In genomic region chr19:7090369-7091064, GRCm38 (mm10) we compare ENCODE assay signal across 11 mouse cellular contexts. TPM values are rescaled to one million over a fixed set of nuclear protein-coding genes. Genes with fewer than 3 reads are reported as not detected.
DNase-seq lines count a peak whose midpoint lies in the region; ATAC-seq and TF ChIP-seq lines count a peak whose summit lies in the region.
"Had no signal": no experiment of that assay in that cellular context is flagged by ENCODE, and none has a peak within 500 bp of the region (broad histone marks: within the 10 kb centered on the region; RNA-seq: fewer than 3 reads in every experiment).

No protein-coding gene starts in this region.

- no peak for TF ChIP-seq CTCF in gastrocnemius, adult 2 months (IDR thresholded peaks at IDR 0.05)

- peaks cover 19% of the 10 kb centered on the region for H3K4me1 ChIP-seq in kidney, embryonic 16.5 days (ENCODE audit: insufficient read depth, low read length)
- peaks cover 70% of the 10 kb centered on the region for H3K4me1 ChIP-seq in forebrain, embryonic 12.5 days
- H3K4me1 ChIP-seq in midbrain, embryonic 11.5 days (ENCODE audit: control insufficient read depth, insufficient read depth, low read length), result peaks cover 41% of the 10 kb centered on the region

- no peak overlapping the region for H3K4me2 ChIP-seq in kidney, embryonic 16.5 days (replicated peaks; ENCODE audit: low read depth, low read length)
- peak overlapping the region; percentile 15; the same call in 1 of the 2 replicates for H3K4me2 ChIP-seq in forebrain, embryonic 12.5 days
- no peak overlapping the region for H3K4me2 ChIP-seq in midbrain, embryonic 11.5 days

- H3K27me3 ChIP-seq in kidney, embryonic 16.5 days (ENCODE audit: insufficient read depth, low read length), result peaks cover 15% of the 10 kb centered on the region
- H3K27me3 ChIP-seq in forebrain, embryonic 12.5 days, result peaks cover 26% of the 10 kb centered on the region; the same call in 1 of the 2 replicates
- H3K27me3 ChIP-seq in midbrain, embryonic 11.5 days (ENCODE audit: control insufficient read depth, insufficient read depth, low read length), result peaks cover 8% of the 10 kb centered on the region; the same call in 1 of the 2 replicates

- H3K4me3 ChIP-seq in kidney, embryonic 16.5 days (ENCODE audit: low read length), result no peak overlapping the region
- no peak overlapping the region for H3K4me3 ChIP-seq in forebrain, embryonic 12.5 days (replicated peaks)
- no peak overlapping the region for H3K4me3 ChIP-seq in midbrain, embryonic 11.5 days (ENCODE audit: low read depth, low read length)
- H3K4me3 ChIP-seq in gastrocnemius, adult 2 months, result no peak overlapping the region

- H3K9ac ChIP-seq in kidney, embryonic 16.5 days (replicated peaks; ENCODE audit: low read length), result no peak overlapping the region
- H3K9ac ChIP-seq in forebrain, embryonic 12.5 days, result peak overlapping the region; percentile 7; the same call in 1 of the 2 replicates
- H3K9ac ChIP-seq in midbrain, embryonic 11.5 days (ENCODE audit: low read length), result peak overlapping the region; percentile 41; the same call in 1 of the 2 replicates

- intact Hi-C loops in gastrocnemius, adult 2 months (cut with DNase I), result no loop called here

- 40% methylated on average over 10 of the region's 10 CpGs for WGBS in kidney, embryonic 16.5 days
- WGBS in forebrain, embryonic 12.5 days, result 16% methylated on average over 10 of the region's 10 CpGs
- WGBS in midbrain, embryonic 11.5 days, result 15% methylated on average over 10 of the region's 10 CpGs

- no peak for DNase-seq in kidney, postnatal 36 days
- DNase-seq in cerebellum, postnatal 25 days, result peak; percentile 61 to 76
- no peak for DNase-seq in midbrain, embryonic 11.5 days (ENCODE audit: low spot score, missing footprints)
- DNase-seq in gastrocnemius, adult 2 months, result no peak
- DNase-seq in layer of hippocampus, postnatal 14 days (ENCODE audit: low spot score in 2 of 2), result no peak
- no peak for DNase-seq in thymus, postnatal 10 days (ENCODE audit: low spot score in 2 of 2)
- DNase-seq: kidney, adult 9 months; thymus, postnatal 25 days had no signal

- no peaks in the 10 kb centered on the region for H3K9me3 ChIP-seq in kidney, embryonic 16.5 days (ENCODE audit: low read length)
- H3K9me3 ChIP-seq in forebrain, embryonic 12.5 days, result no peaks in the 10 kb centered on the region
- no peaks in the 10 kb centered on the region for H3K9me3 ChIP-seq in midbrain, embryonic 11.5 days (ENCODE audit: control insufficient read depth, low read length)

- H3K36me3 ChIP-seq in kidney, embryonic 16.5 days (ENCODE audit: insufficient read depth, low read length), result no peaks in the 10 kb centered on the region
- H3K36me3 ChIP-seq in forebrain, embryonic 12.5 days (replicated peaks), result no peaks in the 10 kb centered on the region; the same call in 1 of the 2 replicates
- H3K36me3 ChIP-seq in midbrain, embryonic 11.5 days (ENCODE audit: control insufficient read depth, insufficient read depth, low read length), result no peaks in the 10 kb centered on the region

- H3K27ac ChIP-seq in kidney, embryonic 16.5 days (ENCODE audit: low read length), result peak overlapping the region; percentile 23; the same call in 1 of the 2 replicates
- H3K27ac ChIP-seq in forebrain, embryonic 12.5 days, result peak overlapping the region; percentile 91
- H3K27ac ChIP-seq in midbrain, embryonic 11.5 days (ENCODE audit: low read depth, low read length), result peak overlapping the region; percentile 52
- no peak overlapping the region for H3K27ac ChIP-seq in gastrocnemius, adult 2 months

- ATAC-seq in kidney, embryonic 16.5 days (ENCODE audit: low FRiP score, low TSS enrichment), result no peak
- 0 out of 2 replicates have a peak, but pooled peaks have one; percentile 21 for ATAC-seq in forebrain, embryonic 12.5 days (ENCODE audit: low FRiP score)
- ATAC-seq in midbrain, embryonic 11.5 days (ENCODE audit: low FRiP score), result 0 out of 2 replicates have a peak, but pooled peaks have one; percentile 12

RNA-seq across cellular contexts. Expression of gene Flrt1, which starts 15.0 kb away (rescaled TPM):
- 5.4 and 6.8 TPM in 2 replicates for polyA plus RNA-seq in kidney, embryonic 16.5 days (2015; fragmentation: Nextera tagmentation; extraction: Ambion mirVana)
- polyA plus RNA-seq in forebrain, embryonic 12.5 days (2016; fragmentation: Nextera tagmentation; extraction: Ambion mirVana), result 7.3 and 8.0 TPM in 2 replicates
- polyA plus RNA-seq in midbrain, embryonic 11.5 days (2014; fragmentation: Nextera tagmentation; extraction: Ambion mirVana), result 7.5 and 8.2 TPM in 2 replicates
- total RNA-seq in gastrocnemius, adult 2 months (2021), result under 1 TPM; 0.53 to 0.54 TPM
- total RNA-seq in layer of hippocampus, postnatal 14 days (2021), result 10 to 100 TPM; 21.8 to 22.6 TPM
- total RNA-seq: MEL had no signal

RNA-seq across cellular contexts. Expression of gene Macrod1, which starts 33.9 kb away (rescaled TPM):
- polyA plus RNA-seq in kidney, embryonic 16.5 days (2015; fragmentation: Nextera tagmentation; extraction: Ambion mirVana), result 15.6 and 16.4 TPM in 2 replicates
- polyA plus RNA-seq in forebrain, embryonic 12.5 days (2016; fragmentation: Nextera tagmentation; extraction: Ambion mirVana), result 4.4 and 5.3 TPM in 2 replicates
- polyA plus RNA-seq in midbrain, embryonic 11.5 days (2014; fragmentation: Nextera tagmentation; extraction: Ambion mirVana), result 2.2 and 3.0 TPM in 2 replicates
- total RNA-seq in gastrocnemius, adult 2 months (2021), result 100 to 1,000 TPM; 261 to 294 TPM
- 10 to 100 TPM; 10.3 to 11.6 TPM for total RNA-seq in layer of hippocampus, postnatal 14 days (2021)

RNA-seq across cellular contexts. Expression of gene Stip1, which starts 50.8 kb away (rescaled TPM):
- 305 and 314 TPM in 2 replicates for polyA plus RNA-seq in kidney, embryonic 16.5 days (2015; fragmentation: Nextera tagmentation; extraction: Ambion mirVana)
- polyA plus RNA-seq in forebrain, embryonic 12.5 days (2016; fragmentation: Nextera tagmentation; extraction: Ambion mirVana), result 324 and 357 TPM in 2 replicates
- 410 and 416 TPM in 2 replicates for polyA plus RNA-seq in midbrain, embryonic 11.5 days (2014; fragmentation: Nextera tagmentation; extraction: Ambion mirVana)
- total RNA-seq in gastrocnemius, adult 2 months (2021), result 100 to 1,000 TPM in 1 of 2 experiments, 10 to 100 TPM in 1; 89.9 to 125 TPM
- 100 to 1,000 TPM; 136 to 159 TPM for total RNA-seq in layer of hippocampus, postnatal 14 days (2021)

Comparison
In these comparisons a context has a peak if more than half of its experiments do, and no peak if none do; other contexts are left out.
1. DNase-seq: peak in cerebellum, postnatal 25 days (2 of 2); none in kidney, postnatal 36 days (0 of 2), midbrain, embryonic 11.5 days (single experiment), gastrocnemius, adult 2 months (single experiment), layer of hippocampus, postnatal 14 days (0 of 2) and thymus, postnatal 10 days (0 of 2).